Mouse (Mus musculus) right cerebral cortex, adult 2 months (tissue): Measurements from ENCODE around the gene Lmntd2.

Experiments used
- DNase-seq, 2 experiments: peaks; one replicate each; pipeline ENCODE4 v3.0.0; 2021 to 2022; ENCODE audit warnings: low spot score in 2 of 2

Lmntd2 gene

GRCm38 (mm10) chr7:141190220-141190619 is 23.7 kb downstream of the Lmntd2 start:
- DNase-seq: no peak

DNA sequence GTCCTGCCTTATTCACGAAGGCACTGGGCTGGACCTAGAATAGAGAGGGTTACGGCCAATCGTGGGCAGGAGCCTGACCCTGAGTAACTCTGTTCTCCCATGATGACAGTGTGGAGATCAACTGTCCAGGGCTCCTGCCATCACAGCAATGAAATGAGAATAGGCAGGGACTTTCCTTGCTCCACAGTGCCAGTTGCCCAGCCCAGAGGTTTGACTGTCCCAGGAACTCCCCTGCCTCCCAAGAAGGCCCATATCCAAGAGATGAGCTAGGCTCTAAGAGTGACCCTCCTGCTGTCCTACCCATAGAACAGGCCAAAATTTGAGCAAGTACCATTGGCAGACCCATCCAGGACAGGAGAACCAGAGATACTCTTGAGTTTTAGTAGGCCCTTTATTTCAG is 25.1 kb downstream of the Lmntd2 start:
- no peak for DNase-seq

- DNase-seq: no peak
Observed at GRCm38 (mm10) chr7:141188194-141188593, 25.7 kb downstream of the Lmntd2 start.

DNA sequence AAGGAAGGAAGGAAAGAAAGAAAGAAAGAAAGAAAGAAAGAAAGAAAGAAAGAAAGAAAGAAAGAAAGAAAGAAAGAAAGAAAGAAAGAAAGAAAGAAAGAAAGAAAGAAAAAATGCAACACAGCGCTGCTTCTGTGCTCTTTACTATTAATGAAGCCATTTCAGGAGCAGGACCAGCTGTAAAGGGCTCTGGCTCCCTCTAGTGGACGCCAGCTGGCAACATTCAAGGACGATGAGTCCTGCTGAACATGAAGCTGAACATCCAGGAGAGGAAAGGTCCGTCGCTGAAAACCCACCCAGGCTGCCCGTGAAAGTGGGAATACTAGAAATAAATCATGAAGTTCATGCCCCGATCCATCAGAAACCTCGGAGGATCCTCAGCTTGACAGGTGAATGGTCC is 37.7 kb downstream of the Lmntd2 start:
- DNase-seq: peak; percentile 92 to 93

- no peak for DNase-seq
Observed at GRCm38 (mm10) chr7:141175068-141175467, 38.8 kb downstream of the Lmntd2 start.

- DNase-seq: no peak
Observed at GRCm38 (mm10) chr7:141173323-141173850, 40.5 kb downstream of the Lmntd2 start.

DNA sequence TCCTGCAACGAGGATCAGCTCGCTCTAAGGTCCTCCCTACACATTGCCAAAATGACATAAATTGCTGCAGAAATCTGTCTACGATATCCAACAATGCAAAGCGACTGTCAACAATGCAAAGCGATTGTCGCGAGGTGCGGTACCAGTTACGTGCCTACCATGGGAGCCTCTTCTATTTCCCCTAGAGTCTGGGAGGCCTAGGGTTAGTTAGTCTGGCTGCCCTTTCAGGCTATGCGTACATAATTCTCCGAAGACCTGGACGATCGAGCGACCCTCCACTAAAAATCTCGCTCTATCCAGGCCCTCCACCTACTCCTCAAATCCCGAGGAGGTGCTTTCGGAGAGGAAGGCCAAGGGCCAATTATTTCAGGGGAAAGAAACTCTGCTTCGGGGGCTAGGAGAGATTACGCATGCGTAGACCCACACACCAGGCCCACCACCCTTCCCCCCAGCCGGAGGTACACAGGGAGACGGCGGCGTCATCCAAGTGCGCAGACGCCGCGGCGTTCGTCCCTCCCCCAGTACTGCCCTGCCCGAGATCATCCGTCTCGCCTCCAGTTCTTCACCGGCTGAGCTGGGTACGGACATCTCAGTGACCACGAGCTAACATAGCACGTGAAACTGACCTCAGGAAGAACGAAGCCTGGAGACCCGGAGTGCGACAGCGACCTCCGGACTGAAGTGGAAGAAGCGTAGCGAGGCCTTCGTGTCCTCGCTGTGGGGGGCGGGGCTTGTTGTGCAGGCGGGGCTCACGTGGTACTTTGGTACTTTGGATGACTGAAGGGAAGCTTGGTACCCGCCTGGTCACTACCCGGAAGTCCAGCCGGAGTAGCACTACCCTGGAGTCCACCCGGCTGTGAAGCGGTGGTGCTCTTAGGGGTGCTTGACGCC is 41.5 kb downstream of the Lmntd2 start, which contains the start of gene Rnh1:
TSS of gene Rnh1 (minus strand) at position 742 of the 891 bp plus-strand sequence.
- DNase-seq: peak; percentile 93 to 95

DNA sequence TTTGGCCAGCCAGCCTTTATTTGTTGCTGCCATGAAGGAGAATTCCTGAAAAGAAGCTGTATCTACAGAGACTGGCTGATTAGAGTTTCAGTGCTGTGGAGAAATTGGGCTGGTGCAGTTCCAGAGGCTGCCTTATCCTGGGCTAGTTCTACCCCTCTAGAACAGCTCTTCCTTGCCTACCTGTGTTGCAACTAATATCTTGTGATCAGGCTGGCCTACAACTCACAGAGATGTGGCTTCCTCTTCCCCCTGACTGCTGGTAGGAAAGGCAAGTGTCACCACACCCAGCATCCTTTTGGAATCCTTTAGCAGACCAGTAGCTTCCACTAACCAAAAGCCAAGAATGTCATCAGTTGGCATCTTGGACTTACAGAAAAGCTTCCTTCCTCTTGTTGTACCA is 44.0 kb downstream of the Lmntd2 start:
- no peak for DNase-seq

DNA sequence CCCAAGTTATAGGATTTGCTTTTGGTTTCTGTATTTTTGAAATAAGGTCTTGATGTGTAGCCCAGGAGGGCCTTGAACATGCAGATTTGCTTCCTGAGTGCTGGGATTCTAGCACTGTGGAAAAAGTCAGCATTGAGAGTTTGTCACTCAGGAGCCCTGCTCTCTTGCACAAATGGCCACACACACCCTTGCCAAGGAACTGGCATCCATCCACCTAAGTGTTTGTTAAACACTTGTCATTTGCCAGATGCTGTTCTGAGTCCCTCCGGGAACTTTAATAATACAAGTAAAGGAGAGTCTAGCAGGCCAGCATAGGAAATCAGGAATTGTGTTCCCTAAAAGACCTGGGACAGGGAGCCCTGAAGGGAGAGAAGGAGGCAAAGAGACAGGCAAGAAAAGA is 44.6 kb downstream of the Lmntd2 start:
- no peak for DNase-seq

DNA sequence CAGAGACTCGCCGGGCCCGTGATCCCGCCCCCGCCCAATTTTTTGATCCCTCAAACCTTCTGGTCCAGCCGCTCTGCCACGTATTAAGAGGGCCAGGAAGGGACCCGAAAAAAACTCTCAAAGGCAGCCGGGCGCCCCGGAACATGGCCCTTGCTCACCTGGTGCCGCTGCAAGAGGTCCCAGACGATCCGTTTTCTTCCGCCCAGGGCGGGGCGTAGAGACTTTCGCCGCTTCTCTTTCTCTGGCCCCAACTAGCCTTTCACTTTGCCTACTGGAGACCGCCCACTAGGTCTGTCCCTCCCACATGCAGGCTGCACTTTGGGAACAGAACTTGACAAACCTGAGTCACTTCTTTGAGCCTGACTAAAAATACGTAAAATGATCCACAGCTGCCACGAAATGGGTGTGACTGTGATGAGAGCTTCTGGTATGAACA is 45.3 kb downstream of the Lmntd2 start:
- peak; percentile 65 for DNase-seq

DNA sequence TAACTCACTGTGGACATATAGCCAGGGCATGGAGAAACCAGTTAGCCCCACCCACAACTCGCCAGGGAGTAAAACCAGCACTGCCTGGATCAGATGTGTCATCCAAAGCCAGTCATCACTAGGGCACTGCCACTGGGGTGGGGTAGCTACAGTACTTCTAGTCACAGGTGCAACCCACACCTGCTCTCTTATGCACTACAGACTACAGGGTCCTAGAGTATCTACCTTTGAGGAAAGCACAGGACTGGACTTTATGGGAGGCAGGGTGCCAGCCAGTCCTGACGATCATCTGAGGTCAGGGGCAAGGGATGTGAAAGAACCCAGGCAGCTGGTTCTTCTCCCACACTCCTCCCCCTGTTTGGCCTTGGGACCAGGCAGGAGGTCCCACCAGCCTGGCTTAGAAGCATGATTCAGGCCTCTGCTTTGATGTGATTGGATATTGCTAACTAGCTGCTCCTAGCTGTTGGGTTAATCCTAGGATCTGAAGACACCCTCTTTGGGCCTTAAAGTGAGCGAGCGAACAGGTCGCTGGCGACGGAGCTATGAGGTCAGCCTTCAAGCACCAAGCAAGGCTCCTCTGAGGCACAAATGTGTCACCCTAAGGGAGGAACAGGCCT is 45.9 kb downstream of the Lmntd2 start:
- DNase-seq: peak in 1 of 2 experiments; percentile 29

DNA sequence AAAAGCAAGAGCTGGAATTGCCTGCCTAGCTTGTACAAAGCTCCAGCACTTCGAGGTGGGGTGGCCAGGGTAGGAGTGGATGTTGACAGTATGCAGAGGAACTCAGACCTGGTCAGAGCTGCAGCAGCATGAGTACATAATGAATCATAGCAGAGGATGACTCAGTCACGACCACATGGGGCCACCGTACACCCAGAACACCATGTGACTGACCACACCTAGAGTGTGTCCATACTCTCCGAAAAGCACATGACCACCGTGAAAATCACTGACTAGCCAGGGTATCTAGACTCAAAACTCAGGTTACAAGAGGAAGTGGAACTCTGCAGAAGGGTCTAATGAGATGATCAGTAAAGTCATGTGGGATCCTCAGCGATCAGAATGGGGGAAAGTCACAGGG is 49.0 kb downstream of the Lmntd2 start:
- DNase-seq: peak; percentile 17 to 42

- DNase-seq: no peak
Observed at GRCm38 (mm10) chr7:141164397-141164796, 49.5 kb downstream of the Lmntd2 start.
